Mouse (Mus musculus): ENCODE data around the gene Plxna2. TPM values are rescaled to one million over a fixed set of nuclear protein-coding genes. Genes with fewer than 3 reads are reported as not detected.

Gene Plxna2
- total RNA-seq, 2 experiments from 2014 or later = 92.8 to 94.8 TPM

DNA sequence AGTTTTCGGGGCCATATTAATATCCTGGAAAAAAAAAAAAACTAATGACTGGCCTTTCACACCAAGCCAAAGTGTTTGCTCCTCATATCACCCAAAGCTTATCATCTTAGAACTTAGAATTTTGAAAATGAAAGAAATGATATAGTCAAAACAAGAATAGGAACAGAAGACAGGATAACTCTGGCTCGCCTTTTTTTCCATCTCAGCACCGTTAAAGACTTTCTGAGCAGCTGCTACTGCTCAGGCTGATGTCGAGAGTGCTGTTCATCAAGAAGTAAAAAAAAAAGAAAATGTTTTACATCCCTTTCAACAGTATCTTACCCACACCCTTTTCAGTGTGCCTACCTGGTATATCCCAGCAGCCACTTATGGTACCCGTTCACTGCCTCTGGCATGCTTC is 196.2 kb downstream of the Plxna2 start:
- DNase-seq (ENCODE audit: low spot score in 2 of 2) = no peak

DNA sequence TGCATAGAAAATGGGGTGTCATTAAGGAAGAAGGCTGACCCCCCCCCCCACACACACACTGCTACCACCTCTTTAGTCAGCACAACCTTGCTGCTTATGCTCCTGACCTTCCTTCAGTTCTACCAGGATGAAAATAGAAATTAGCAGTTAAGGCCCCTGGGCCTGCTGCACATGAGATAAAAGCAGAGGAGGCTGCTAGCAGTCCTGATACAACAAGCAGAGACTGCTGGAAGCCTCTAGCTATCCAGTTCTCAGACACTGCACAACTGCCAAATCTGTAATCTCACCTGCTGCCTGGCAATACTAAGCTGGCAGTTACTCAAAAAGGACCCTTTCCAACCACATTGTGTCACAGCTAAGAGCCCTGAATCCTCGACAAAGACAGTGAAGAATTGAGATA is 197.5 kb downstream of the Plxna2 start:
- DNase-seq (ENCODE audit: low spot score in 2 of 2) = no peak

GRCm38 (mm10) chr1:194816913-194817312 is 198.9 kb downstream of the Plxna2 start:
- DNase-seq (ENCODE audit: low spot score in 2 of 2) = peak; percentile 83

- DNase-seq (ENCODE audit: low spot score in 2 of 2) = no peak
Observed at GRCm38 (mm10) chr1:194820953-194821352, 202.9 kb downstream of the Plxna2 start.

- no peak for DNase-seq (ENCODE audit: low spot score in 2 of 2)
Observed at GRCm38 (mm10) chr1:194821721-194822120, 203.7 kb downstream of the Plxna2 start.

DNA sequence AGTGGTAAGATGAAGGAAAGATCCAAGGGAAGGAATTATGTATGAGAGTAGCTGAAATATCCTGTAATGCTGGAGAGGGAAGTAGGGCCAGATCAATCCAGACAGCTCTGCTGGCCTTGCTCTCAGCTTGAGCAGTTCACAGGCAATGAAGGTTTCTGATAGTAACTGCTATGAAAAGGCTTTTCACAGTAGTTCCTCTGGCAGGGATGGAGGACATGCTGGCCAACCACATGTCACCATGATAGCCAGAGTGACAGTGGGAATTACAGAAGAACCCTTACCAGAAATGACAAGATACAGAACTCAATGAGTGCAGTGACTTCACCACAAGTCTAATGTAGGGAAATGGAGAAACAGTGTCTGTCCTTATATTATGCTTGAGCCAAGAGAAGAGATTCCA is 210.3 kb downstream of the Plxna2 start:
- no peak for DNase-seq (ENCODE audit: low spot score in 2 of 2)

DNA sequence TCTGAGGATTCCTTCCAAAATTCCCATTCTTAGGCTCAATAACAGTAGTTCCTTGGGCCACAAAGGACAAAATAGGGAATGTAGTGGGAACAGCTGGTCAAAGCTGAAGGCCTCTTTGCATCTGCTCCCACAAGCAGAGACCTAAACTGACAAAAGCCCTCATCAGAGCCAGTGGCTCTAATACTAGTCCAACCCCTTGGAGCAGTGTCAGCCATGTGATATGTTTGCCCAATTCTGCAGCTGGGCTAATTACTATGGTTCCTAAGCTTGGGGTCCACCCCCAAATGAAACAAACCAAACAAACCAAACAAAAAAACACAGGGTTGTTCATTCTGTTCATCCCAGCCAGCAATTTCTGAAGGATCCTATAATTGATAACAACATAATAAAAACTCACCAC is 217.2 kb downstream of the Plxna2 start:
- DNase-seq (ENCODE audit: low spot score in 2 of 2) = no peak

DNA sequence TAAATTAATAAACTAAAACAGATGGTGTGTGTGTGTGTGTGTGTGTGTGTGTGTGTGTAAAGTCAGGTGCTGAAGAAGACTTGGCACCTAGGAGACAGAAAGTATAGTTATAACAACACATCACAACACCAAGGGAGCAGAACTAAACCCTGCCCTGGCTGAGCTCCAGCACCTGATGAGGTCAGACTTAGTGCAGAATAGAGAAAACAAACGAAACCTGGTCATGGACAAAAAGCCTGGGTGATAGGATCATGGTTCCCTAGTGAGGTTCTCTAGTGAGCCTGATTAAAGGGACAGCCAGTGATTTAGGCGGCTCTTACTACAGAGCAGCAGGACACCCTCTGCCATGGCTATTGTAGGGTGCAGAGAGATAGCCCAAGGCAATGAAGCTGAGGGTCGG is 218.2 kb downstream of the Plxna2 start:
- no peak for DNase-seq (ENCODE audit: low spot score in 2 of 2)

DNA sequence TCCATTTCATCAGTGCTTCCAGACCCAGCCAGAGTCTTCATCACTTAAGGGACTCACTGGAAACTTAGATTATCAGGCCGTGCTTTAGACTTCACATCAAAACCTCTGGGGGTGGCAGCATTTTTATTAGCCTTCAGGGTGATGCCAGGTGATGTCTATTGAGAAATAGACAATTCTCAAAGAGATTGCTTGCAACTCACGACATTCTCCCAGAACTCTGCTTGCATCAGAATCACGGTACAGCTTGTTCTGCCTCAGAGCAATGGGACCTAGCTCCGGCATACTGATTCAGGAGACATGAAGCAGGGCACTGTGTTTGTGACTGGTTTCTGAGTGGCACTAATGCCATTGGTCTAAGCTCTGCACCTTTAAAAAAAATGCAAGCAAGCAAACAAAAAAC is 218.7 kb downstream of the Plxna2 start:
- DNase-seq (ENCODE audit: low spot score in 2 of 2) = no peak

GRCm38 (mm10) chr1:194839230-194839910 is 221.4 kb downstream of the Plxna2 start:
- peak; percentile 59 to 64 for DNase-seq (ENCODE audit: low spot score in 2 of 2)

- DNase-seq (ENCODE audit: low spot score in 2 of 2) = no peak
Observed at GRCm38 (mm10) chr1:194843020-194843419, 225.0 kb downstream of the Plxna2 start.

- no peak for DNase-seq (ENCODE audit: low spot score in 2 of 2)
Observed at GRCm38 (mm10) chr1:194847014-194847413, 229.0 kb downstream of the Plxna2 start.

- peak in 1 of 2 experiments; percentile 14 for DNase-seq (ENCODE audit: low spot score in 2 of 2)
Observed at GRCm38 (mm10) chr1:194851242-194852064, 233.4 kb downstream of the Plxna2 start.

DNA sequence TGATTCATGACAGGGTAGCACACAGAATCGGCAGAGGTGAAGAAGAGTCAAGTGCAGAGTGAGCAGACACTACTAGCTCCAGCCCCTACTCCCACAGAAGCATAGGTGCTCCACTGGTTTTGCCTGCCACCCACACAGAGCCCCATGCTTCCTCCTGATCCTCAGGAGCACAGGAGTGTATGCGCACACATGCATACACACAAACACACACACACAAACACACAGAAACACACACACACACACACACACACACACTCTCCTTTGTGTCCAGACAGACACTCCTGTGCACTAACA is 234.0 kb downstream of the Plxna2 start:
- DNase-seq (ENCODE audit: low spot score in 2 of 2) = no peak

Small RNA genes lying within 50 kb of the gene (microRNA-seq; reads per million reads assigned to microRNA genes)
- 0.20 to 0.45 reads per million in 2 experiments for gene Mir3962

All from layer of hippocampus, postnatal 10 days (tissue).